Mouse (Mus musculus) liver, embryonic 13.5 days (tissue): ENCODE measurements around the gene Aff4. TPM values are rescaled to one million over a fixed set of nuclear protein-coding genes. Genes with fewer than 3 reads are reported as not detected.
"Not testable (repeated sequence)": the region's sequence is repeated elsewhere in the genome, so short reads cannot be mapped to it uniquely, and the experiment has no call there.

Experiments used
- ATAC-seq: fragments of 200-750 bp; cut with Nextera tagmentation; 2 replicates; pipeline ENCODE4 v1.8.0; 2017; ENCODE audit warnings: low read depth, mild to moderate bottlenecking, moderate number of reproducible peaks, moderate library complexity
- DNase-seq: peaks from one replicate; pipeline ENCODE4 v3.0.0; 2022
- H3K27ac ChIP-seq: fragments of 300-500 bp; sonication (generic); 2 replicates; pipeline ENCODE4 v1.5.1; 2015; ENCODE audit warnings: moderate library complexity, mild to moderate bottlenecking, inconsistent platforms
- H3K27me3 ChIP-seq: fragments of 300-500 bp; sonication (generic); 2 replicates; pipeline ENCODE4 v1.6.1; 2015; ENCODE audit warnings: mild to moderate bottlenecking, inconsistent platforms
- H3K36me3 ChIP-seq: fragments of 300-500 bp; sonication (generic); 2 replicates; pipeline ENCODE4 v1.6.1; 2015; ENCODE audit warnings: mild to moderate bottlenecking, inconsistent platforms
- H3K4me1 ChIP-seq: fragments of 300-500 bp; sonication (generic); replicated peaks from 2 replicates; pipeline ENCODE4 v1.6.1; 2015; ENCODE audit warnings: inconsistent platforms
- H3K4me2 ChIP-seq: fragments of 300-500 bp; sonication (generic); 2 replicates; pipeline ENCODE4 v1.6.1; 2015; ENCODE audit warnings: inconsistent platforms, mild to moderate bottlenecking, moderate library complexity
- H3K4me3 ChIP-seq: fragments of 300-500 bp; sonication (generic); replicated peaks from 2 replicates; pipeline ENCODE4 v1.5.1; 2015; ENCODE audit warnings: mild to moderate bottlenecking, inconsistent platforms
- H3K9ac ChIP-seq: fragments of 300-500 bp; sonication (generic); 2 replicates; pipeline ENCODE4 v1.6.1; 2015; ENCODE audit warnings: mild to moderate bottlenecking, inconsistent platforms
- H3K9me3 ChIP-seq: fragments of 300-500 bp; sonication (generic); replicated peaks from 2 replicates; pipeline ENCODE4 v1.6.1; 2016; ENCODE audit warnings: inconsistent platforms
- WGBS: fragments of 180-500 bp; shearing (Covaris S2); methylation state at CpG from one replicate; pipeline ENCODE4 v1.1.7; 2015; ENCODE audit not compliant: insufficient replicate concordance; 5-methylcytosine and 5-hydroxymethylcytosine counted together
- polyA plus RNA-seq: library from polyadenylated mRNA; unstranded; fragments of >200 nt; fragmentation: Nextera tagmentation; extraction: Ambion mirVana; gene quantifications from 2 replicates; pipeline ENCODE4 v1.2.1, GENCODE M21; 2015

Aff4 gene
- polyA plus RNA-seq, 1 experiment from 2014 or later: 6.5 TPM

- Histone ChIP-seq H3K9ac (no peak overlapping the region), H3K4me2 (no peak overlapping the region), H3K4me1 (peaks cover 11% of the 10 kb centered on the region), H3K9me3 (no peaks in the 10 kb centered on the region), H3K27ac (no peak overlapping the region), H3K36me3 (peaks cover 68% of the 10 kb centered on the region), H3K4me3 (no peak overlapping the region), H3K27me3 (no peaks in the 10 kb centered on the region)
- ATAC-seq (no peak), DNase-seq (no peak)
- 53% methylated on average over 1 of the region's 1 CpGs for WGBS
Observed at GRCm38 (mm10) chr11:53403638-53404037, 53.0 kb downstream of the Aff4 start.

GRCm38 (mm10) chr11:53411738-53412137 is 61.1 kb downstream of the Aff4 start:
- Histone ChIP-seq H3K9me3 (no peaks in the 10 kb centered on the region), H3K4me2 (no peak overlapping the region), H3K27ac (no peak overlapping the region), H3K4me3 (no peak overlapping the region), H3K27me3 (no peaks in the 10 kb centered on the region), H3K9ac (no peak overlapping the region), H3K4me1 (no peaks in the 10 kb centered on the region), H3K36me3 (peaks cover 69% of the 10 kb centered on the region)
- DNase-seq: no peak
- no peak for ATAC-seq

GRCm38 (mm10) chr11:53413871-53414270 is 63.2 kb downstream of the Aff4 start:
- H3K36me3 ChIP-seq: peaks cover 64% of the 10 kb centered on the region
- no peak overlapping the region for H3K9ac ChIP-seq
- WGBS: 85% methylated on average over 4 of the region's 4 CpGs
- H3K9me3 ChIP-seq: no peaks in the 10 kb centered on the region
- no peak overlapping the region for H3K27ac ChIP-seq
- no peak overlapping the region for H3K4me2 ChIP-seq
- no peak overlapping the region for H3K4me3 ChIP-seq
- no peaks in the 10 kb centered on the region for H3K27me3 ChIP-seq
- ATAC-seq (no peak), DNase-seq (no peak)
- 0 out of 2 replicates have a peak, but pooled peaks cover 2% of the 10 kb centered on the region for H3K4me1 ChIP-seq

DNA sequence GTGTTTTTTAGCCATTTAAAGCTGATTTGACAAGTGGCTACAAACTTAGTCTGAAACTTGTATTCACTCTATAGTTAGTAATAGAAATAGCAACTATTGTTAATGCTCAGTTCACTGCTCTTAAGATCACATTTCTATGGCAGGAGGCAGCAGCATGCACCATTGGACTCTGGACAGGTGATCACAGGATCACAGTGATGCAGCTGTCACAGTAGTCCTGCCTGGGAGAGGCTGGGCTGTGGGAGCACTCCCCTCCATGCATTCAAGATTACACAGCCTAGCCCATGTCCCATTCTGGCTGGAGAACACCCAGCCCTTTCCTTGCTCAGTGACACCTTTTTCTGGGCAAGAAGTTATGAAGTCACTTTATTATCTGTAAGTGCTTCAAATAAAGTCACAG is 67.4 kb downstream of the Aff4 start:
- DNase-seq: no peak
- peaks cover 38% of the 10 kb centered on the region for H3K36me3 ChIP-seq
- ATAC-seq: no peak

GRCm38 (mm10) chr11:53423036-53423435 is 72.4 kb downstream of the Aff4 start, which contains the start of gene Leap2:
Leap2 (minus strand) TSS chr11:53423170.
- Histone ChIP-seq H3K4me2 (peak within 1 kb of the TSS; percentile 39), H3K4me1 (peaks cover 11% of the 10 kb centered on the region; the same call in 1 of the 2 replicates), H3K4me3 (peak within 1 kb of the TSS; percentile 29), H3K27ac (peak within 1 kb of the TSS; percentile 62), H3K9ac (no peak within 1 kb of the TSS), H3K36me3 (peaks cover 10% of the 10 kb centered on the region), H3K27me3 (no peaks in the 10 kb centered on the region), H3K9me3 (no peaks in the 10 kb centered on the region)
- ATAC-seq: peak; percentile 66
- WGBS: 58% methylated on average over 4 of the region's 4 CpGs
- no peak for DNase-seq

More for the DNA sequence above, 67.4 kb downstream of the Aff4 start:
- Histone ChIP-seq H3K9me3 (no peaks in the 10 kb centered on the region), H3K27ac (no peak overlapping the region), H3K4me3 (no peak overlapping the region), H3K27me3 (no peaks in the 10 kb centered on the region), H3K4me2 (no peak overlapping the region), H3K4me1 (0 out of 2 replicates have a peak, but pooled peaks cover 2% of the 10 kb centered on the region), H3K9ac (no peak overlapping the region)

- H3K4me2 ChIP-seq: no peak overlapping the region
- WGBS: 60% methylated on average over 2 of the region's 2 CpGs
- H3K4me3 ChIP-seq: no peak overlapping the region
- no peak overlapping the region for H3K9ac ChIP-seq
- H3K27ac ChIP-seq: 0 out of 2 replicates have a peak overlapping the region, but pooled peaks have one; percentile 58
- no peaks in the 10 kb centered on the region for H3K9me3 ChIP-seq
- ATAC-seq: no peak
- no peak for DNase-seq
- H3K27me3 ChIP-seq: no peaks in the 10 kb centered on the region
- peaks cover 20% of the 10 kb centered on the region for H3K36me3 ChIP-seq
- peaks cover 26% of the 10 kb centered on the region for H3K4me1 ChIP-seq
Observed at GRCm38 (mm10) chr11:53424826-53425225, 74.2 kb downstream of the Aff4 start.

- no peaks in the 10 kb centered on the region for H3K9me3 ChIP-seq
- DNase-seq: no peak
- H3K36me3 ChIP-seq: peaks cover 20% of the 10 kb centered on the region
- H3K27ac ChIP-seq: peak overlapping the region; percentile 58
- peaks cover 30% of the 10 kb centered on the region for H3K4me1 ChIP-seq
- ATAC-seq: no peak
- no peak overlapping the region for H3K4me2 ChIP-seq
- WGBS: 59% methylated on average over 3 of the region's 3 CpGs
- H3K9ac ChIP-seq: no peak overlapping the region
- H3K4me3 ChIP-seq: no peak overlapping the region
- no peaks in the 10 kb centered on the region for H3K27me3 ChIP-seq
Observed at GRCm38 (mm10) chr11:53425251-53425650, 74.6 kb downstream of the Aff4 start.

DNA sequence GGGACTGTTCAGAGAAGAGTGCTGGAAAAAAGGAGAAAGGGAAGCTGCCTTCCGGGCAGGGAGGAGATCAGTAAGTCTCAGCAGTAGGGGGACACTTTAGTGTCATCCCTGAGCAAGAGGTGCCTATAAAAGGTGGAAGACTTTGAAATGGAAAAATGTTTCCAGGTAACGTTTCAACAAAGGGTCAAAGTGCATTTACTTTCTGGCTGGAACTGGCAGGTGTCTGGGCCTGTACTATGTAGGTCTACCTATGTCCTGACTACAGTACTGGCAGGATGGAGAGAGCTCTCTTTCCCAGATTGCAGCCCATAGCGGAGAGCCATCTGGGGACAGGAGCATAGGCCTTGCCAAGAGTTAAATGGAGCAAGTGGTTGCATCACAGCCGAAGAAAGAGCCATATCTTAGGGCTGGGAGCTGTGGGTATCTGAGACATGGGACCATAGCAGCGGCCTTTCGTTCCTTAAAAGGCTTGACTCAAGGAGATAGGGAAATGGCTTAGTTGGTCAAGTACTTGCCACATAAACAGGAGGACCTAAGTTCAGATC is 75.2 kb downstream of the Aff4 start:
- no peaks in the 10 kb centered on the region for H3K9me3 ChIP-seq
- WGBS: 69% methylated on average over 6 of the region's 6 CpGs
- no peak overlapping the region for H3K4me3 ChIP-seq
- H3K27ac ChIP-seq: peak overlapping the region; percentile 58; the same call in 1 of the 2 replicates
- ATAC-seq (no peak), DNase-seq (no peak)
- no peak overlapping the region for H3K9ac ChIP-seq
- no peaks in the 10 kb centered on the region for H3K27me3 ChIP-seq
- no peak overlapping the region for H3K4me2 ChIP-seq
- H3K4me1 ChIP-seq: peaks cover 30% of the 10 kb centered on the region
- peaks cover 20% of the 10 kb centered on the region for H3K36me3 ChIP-seq

- ATAC-seq, H3K4me2 ChIP-seq, H3K9ac ChIP-seq, H3K9me3 ChIP-seq, H3K27ac ChIP-seq, H3K27me3 ChIP-seq, H3K4me3 ChIP-seq, DNase-seq: not testable (repeated sequence)
- 83% methylated on average over 3 of the region's 3 CpGs for WGBS
- Histone ChIP-seq H3K36me3 (peaks cover 20% of the 10 kb centered on the region), H3K4me1 (peaks cover 38% of the 10 kb centered on the region)
Observed at GRCm38 (mm10) chr11:53426914-53427313, 76.3 kb downstream of the Aff4 start.

- WGBS: 81% methylated on average over 3 of the region's 3 CpGs
- Histone ChIP-seq H3K9ac (no peak overlapping the region), H3K4me2 (no peak overlapping the region), H3K4me3 (no peak overlapping the region), H3K4me1 (peaks cover 51% of the 10 kb centered on the region), H3K27me3 (no peaks in the 10 kb centered on the region), H3K36me3 (peaks cover 20% of the 10 kb centered on the region), H3K9me3 (no peaks in the 10 kb centered on the region), H3K27ac (no peak overlapping the region)
- no peak for ATAC-seq
- no peak for DNase-seq
Observed at GRCm38 (mm10) chr11:53427993-53428715, 77.5 kb downstream of the Aff4 start.

DNA sequence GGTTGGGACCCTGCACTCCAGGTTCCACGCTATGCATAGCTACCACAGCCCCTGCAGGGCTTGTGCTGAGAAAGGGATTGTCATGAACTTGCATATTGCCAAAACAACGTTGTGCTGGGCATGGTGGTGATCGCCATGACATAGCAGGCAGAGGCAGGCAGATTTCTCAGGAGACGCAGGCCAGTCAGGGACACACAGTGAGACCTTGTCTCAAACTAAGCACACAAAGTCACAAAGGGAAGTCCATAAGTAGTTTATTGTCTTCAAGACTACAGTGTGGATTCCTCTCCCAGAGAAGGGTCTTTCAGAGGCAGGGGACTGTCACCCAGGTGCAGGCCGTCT is 78.1 kb downstream of the Aff4 start:
- Histone ChIP-seq H3K27me3 (no peaks in the 10 kb centered on the region), H3K4me3 (no peak overlapping the region), H3K27ac (no peak overlapping the region), H3K9ac (no peak overlapping the region), H3K4me2 (no peak overlapping the region), H3K9me3 (no peaks in the 10 kb centered on the region), H3K36me3 (peaks cover 20% of the 10 kb centered on the region), H3K4me1 (peaks cover 56% of the 10 kb centered on the region)
- 80% methylated on average over 5 of the region's 5 CpGs for WGBS
- DNase-seq: no peak
- no peak for ATAC-seq

DNA sequence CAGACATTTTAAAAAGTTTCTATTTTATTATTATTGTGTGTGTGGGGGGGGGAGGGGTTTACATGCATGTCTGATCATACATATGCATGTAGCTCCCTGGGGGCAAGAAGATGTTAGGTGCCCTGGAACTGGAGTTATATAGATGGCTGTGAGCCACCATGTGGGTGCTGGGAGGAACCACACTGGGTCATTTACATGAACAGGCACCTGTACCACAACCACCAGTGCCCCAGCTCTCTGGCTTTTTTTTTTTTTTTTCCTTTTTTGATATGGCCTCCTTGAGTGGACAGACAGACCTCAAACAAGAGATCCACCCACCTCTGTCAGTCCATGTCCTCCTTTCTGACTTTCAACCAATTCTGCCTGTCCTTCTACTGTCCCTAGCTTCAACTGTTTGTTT is 78.5 kb downstream of the Aff4 start:
- ATAC-seq: no peak
- no peak for DNase-seq
- Histone ChIP-seq H3K36me3 (peaks cover 20% of the 10 kb centered on the region), H3K9me3 (no peaks in the 10 kb centered on the region), H3K27ac (peak overlapping the region; percentile 88; the same call in 1 of the 2 replicates), H3K9ac (peak overlapping the region; percentile 89), H3K4me1 (peaks cover 58% of the 10 kb centered on the region), H3K4me3 (peak overlapping the region; percentile 84), H3K27me3 (no peaks in the 10 kb centered on the region), H3K4me2 (peak overlapping the region; percentile 85)
